Mouse (Mus musculus): ENCODE measurements around the gene Pear1.

DNA sequence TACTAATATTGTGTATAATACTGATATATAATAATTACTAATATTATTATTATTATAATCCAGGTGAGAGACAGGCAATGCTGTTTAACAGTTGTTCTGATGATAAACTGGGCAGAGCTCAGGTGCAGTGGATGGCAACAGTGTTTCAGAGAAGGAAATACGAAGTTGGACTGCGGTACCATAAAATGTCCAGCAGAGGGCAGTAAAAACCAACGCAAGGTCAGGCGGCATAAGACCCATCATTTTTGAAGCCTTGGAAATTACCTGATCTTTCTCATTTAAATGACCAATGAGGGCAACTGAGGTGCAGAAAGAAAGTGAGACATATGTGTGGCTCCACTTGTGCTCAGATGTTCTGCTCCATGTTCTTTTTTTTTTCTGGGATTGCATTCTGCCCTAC is 53.8 kb downstream of the Pear1 start:
- TF ChIP-seq CTCF (conservative IDR thresholded peaks at IDR 0.05; ENCODE audit: low read length) (peak; percentile 79), NANOG (IDR thresholded peaks at IDR 0.05; ENCODE audit: borderline replicate concordance, low read length) (no peak)
